Mouse (Mus musculus) midbrain, embryonic 12.5 days (tissue): ENCODE data around the gene Morn4. TPM values are rescaled to one million over a fixed set of nuclear protein-coding genes. Genes with fewer than 3 reads are reported as not detected.
A peak's percentile ranks its signal among the peaks of the same experiment; 100 is the strongest.

Experiments
- ATAC-seq: fragments of 200-750 bp; cut with Nextera tagmentation; 2 replicates; pipeline ENCODE4 v1.8.0; 2017; ENCODE audit warnings: low read depth, moderate TSS enrichment, moderate library complexity; ENCODE audit not compliant: low FRiP score
- H3K27ac ChIP-seq: fragments of 300-500 bp; sonication (generic); replicated peaks from 2 replicates; pipeline ENCODE4 v1.5.1; 2016; ENCODE audit warnings: mild to moderate bottlenecking
- H3K27me3 ChIP-seq: fragments of 300-500 bp; sonication (generic); 2 replicates; pipeline ENCODE4 v1.6.1; 2016; ENCODE audit warnings: mild to moderate bottlenecking
- H3K36me3 ChIP-seq: fragments of 300-500 bp; sonication (generic); 2 replicates; pipeline ENCODE4 v1.6.1; 2016
- H3K4me1 ChIP-seq: fragments of 300-500 bp; sonication (generic); 2 replicates; pipeline ENCODE4 v1.6.1; 2016
- H3K4me2 ChIP-seq: fragments of 300-500 bp; sonication (generic); replicated peaks from 2 replicates; pipeline ENCODE4 v1.6.1; 2016; ENCODE audit warnings: mild to moderate bottlenecking, moderate library complexity
- H3K4me3 ChIP-seq: fragments of 300-500 bp; sonication (generic); 2 replicates; pipeline ENCODE4 v1.5.1; 2016; ENCODE audit warnings: mild to moderate bottlenecking
- H3K9ac ChIP-seq: fragments of 300-500 bp; sonication (generic); replicated peaks from 2 replicates; pipeline ENCODE4 v1.6.1; 2016; ENCODE audit warnings: mild to moderate bottlenecking, moderate library complexity
- H3K9me3 ChIP-seq: fragments of 300-500 bp; sonication (generic); 2 replicates; pipeline ENCODE4 v1.6.1; 2016; ENCODE audit warnings: mild to moderate bottlenecking
- WGBS: fragments of 180-500 bp; shearing (Covaris S2); methylation state at CpG from one replicate; pipeline ENCODE4 v1.1.7; 2016; 5-methylcytosine and 5-hydroxymethylcytosine counted together
- polyA plus RNA-seq: library from polyadenylated mRNA; unstranded; fragments of >200 nt; fragmentation: Nextera tagmentation; extraction: Ambion mirVana; gene quantifications from 2 replicates; pipeline ENCODE4 v1.2.1, GENCODE M21; 2016

Gene Morn4
- 73.5 and 80.5 TPM in 2 replicates for polyA plus RNA-seq

DNA sequence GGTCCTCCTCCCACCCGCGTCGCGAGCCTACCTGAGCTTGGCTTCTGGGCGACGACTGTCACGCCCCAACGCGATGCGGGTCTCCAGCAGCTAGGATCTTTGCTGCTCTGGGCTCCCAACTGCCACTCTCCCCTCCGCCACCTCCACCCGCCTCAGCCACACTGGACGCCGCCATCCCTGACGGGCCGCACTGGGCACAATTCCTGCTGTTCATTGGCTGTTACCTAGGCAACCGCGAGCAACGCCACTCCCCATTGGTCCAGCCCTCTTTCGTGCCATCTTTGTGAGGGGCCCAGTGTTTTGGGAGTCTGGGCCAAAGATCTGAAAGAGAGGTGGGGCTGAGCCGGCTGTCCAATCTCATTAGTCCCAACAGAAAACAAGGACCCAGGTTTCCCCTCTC lies at the start of gene Morn4:
Gene Morn4 (minus strand): TSS at position 192 of the 400 bp plus-strand sequence.
- Histone ChIP-seq H3K9ac (peak within 1 kb of the TSS; percentile 81), H3K4me2 (peak within 1 kb of the TSS; percentile 92), H3K4me3 (peak within 1 kb of the TSS; percentile 82), H3K36me3 (no peaks in the 10 kb centered on the region), H3K27ac (peak within 1 kb of the TSS; percentile 70), H3K9me3 (no peaks in the 10 kb centered on the region), H3K4me1 (peaks cover 16% of the 10 kb centered on the region), H3K27me3 (no peaks in the 10 kb centered on the region)
- ATAC-seq, result peak; percentile 84
- under 1% methylated on average over 21 of the region's 21 CpGs for WGBS

DNA sequence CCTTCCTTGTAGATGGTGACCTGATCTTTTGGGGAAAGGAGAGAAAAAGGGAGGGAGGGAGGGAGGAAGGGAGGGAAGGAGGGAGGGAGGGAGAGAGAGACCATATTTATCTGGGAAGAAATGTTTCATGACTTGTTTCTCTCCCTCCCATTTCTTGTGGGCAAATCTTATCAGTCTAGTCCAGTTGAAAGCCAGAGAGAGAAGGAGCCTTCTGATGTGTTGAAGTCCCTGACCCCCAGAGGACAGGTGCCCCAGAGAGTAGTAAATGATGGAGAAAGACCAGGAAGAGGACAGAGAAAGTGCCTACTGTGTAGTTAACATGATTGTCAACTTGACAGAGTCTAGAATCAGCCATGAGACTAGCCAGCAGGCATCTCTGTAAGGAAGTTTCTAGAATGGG lies 48.9 kb upstream of the Morn4 start:
- peaks cover 10% of the 10 kb centered on the region for H3K4me1 ChIP-seq
- H3K27me3 ChIP-seq, result peaks cover 10% of the 10 kb centered on the region
- H3K9me3 ChIP-seq, result no peaks in the 10 kb centered on the region
- no peaks in the 10 kb centered on the region for H3K36me3 ChIP-seq
- no peak for ATAC-seq
- H3K9ac ChIP-seq, result no peak overlapping the region
- no peak overlapping the region for H3K4me2 ChIP-seq
- H3K27ac ChIP-seq, result no peak overlapping the region
- H3K4me3 ChIP-seq, result no peak overlapping the region

DNA sequence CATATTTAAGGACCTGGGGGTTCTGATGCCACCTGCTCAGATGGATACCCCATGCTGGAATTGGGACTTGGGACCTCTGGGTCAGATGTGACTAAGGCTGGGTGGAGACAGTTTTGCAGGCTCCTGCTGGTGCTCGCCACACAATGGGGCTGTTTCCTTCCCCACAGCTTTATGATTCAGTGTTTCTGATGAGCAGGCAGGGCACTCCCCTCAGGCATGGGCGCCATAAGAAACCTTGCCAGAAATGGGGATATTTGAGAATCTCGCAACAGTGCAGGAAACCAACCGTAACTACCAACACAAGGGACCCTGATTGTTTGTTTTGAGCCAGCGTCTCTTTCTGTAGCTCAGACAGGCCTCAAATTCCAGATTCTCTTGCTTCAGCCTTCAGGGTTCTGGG lies 44.9 kb upstream of the Morn4 start:
- H3K27me3 ChIP-seq, result peaks cover 32% of the 10 kb centered on the region
- no peaks in the 10 kb centered on the region for H3K9me3 ChIP-seq
- H3K27ac ChIP-seq, result no peak overlapping the region
- no peaks in the 10 kb centered on the region for H3K36me3 ChIP-seq
- no peak overlapping the region for H3K4me2 ChIP-seq
- ATAC-seq, result no peak
- WGBS, result 74% methylated on average over 5 of the region's 5 CpGs
- H3K4me3 ChIP-seq, result no peak overlapping the region
- peaks cover 27% of the 10 kb centered on the region for H3K4me1 ChIP-seq
- no peak overlapping the region for H3K9ac ChIP-seq

DNA sequence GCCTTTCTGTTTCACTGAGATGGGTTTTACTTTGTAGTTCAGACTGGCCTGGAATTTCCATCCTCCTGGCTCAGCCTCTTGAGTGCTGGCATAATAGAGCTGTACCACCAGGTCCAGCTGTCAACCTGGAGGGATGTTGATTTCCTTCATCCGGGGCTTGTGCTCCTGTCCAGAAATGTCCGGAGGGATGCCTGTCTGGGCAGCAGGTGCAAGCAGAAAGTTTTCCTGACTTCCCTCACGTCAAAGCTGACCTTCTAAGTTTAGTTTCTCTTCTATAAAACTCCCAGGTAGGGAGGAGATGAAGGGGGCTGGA lies 44.1 kb upstream of the Morn4 start:
- ATAC-seq, result no peak
- H3K4me1 ChIP-seq, result peaks cover 25% of the 10 kb centered on the region
- H3K27ac ChIP-seq, result no peak overlapping the region
- H3K4me2 ChIP-seq, result 0 out of 2 replicates have a peak overlapping the region, but pooled peaks have one; percentile 97
- no peaks in the 10 kb centered on the region for H3K9me3 ChIP-seq
- H3K27me3 ChIP-seq, result peaks cover 32% of the 10 kb centered on the region
- no peaks in the 10 kb centered on the region for H3K36me3 ChIP-seq
- no peak overlapping the region for H3K4me3 ChIP-seq
- H3K9ac ChIP-seq, result no peak overlapping the region
- WGBS, result 72% methylated on average over 3 of the region's 3 CpGs

DNA sequence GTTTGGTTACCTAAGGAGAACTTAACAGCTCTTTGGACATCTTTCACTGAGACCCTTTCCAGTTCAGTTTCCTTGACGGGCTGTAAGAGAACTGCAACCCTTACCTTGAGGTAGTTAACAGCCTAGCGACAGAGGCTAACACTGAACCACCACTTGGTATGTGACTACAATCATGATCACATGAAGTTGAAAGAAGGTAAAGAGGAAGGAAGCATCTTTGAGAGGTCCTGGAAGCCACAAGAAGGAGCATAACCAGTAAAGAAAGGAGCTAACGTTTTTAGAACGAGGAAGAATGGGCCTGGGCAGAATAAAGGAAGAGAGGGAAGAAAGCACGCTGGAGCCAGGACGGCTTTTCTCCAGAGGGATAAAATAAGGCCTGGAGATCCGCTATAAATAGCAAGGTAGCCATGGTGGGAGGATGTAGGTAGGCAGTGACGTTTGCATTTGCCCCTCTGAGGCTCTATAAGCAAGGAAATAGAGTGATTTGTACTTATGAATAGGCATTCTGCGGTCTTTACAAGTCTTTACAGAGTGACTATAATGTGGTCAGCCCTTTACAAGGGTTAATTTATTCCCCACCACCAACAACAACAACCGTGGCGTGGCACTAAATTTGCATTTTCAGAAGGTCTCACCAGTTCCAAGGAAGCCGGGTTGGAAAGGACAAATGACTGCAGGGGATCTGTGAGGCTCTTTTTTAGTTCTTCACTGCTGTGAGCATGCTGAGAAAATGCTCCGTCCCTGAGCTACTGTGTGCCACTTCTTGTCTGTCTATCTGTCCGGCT lies 43.5 kb upstream of the Morn4 start:
- Histone ChIP-seq H3K9me3 (no peaks in the 10 kb centered on the region), H3K9ac (no peak overlapping the region), H3K36me3 (no peaks in the 10 kb centered on the region; the same call in 1 of the 2 replicates), H3K4me1 (peaks cover 25% of the 10 kb centered on the region), H3K27me3 (peaks cover 32% of the 10 kb centered on the region), H3K27ac (peak overlapping the region; percentile 50), H3K4me3 (peak overlapping the region; percentile 61), H3K4me2 (peak overlapping the region; percentile 97)
- 27% methylated on average over 14 of the region's 14 CpGs for WGBS
- peak; percentile 16 for ATAC-seq

DNA sequence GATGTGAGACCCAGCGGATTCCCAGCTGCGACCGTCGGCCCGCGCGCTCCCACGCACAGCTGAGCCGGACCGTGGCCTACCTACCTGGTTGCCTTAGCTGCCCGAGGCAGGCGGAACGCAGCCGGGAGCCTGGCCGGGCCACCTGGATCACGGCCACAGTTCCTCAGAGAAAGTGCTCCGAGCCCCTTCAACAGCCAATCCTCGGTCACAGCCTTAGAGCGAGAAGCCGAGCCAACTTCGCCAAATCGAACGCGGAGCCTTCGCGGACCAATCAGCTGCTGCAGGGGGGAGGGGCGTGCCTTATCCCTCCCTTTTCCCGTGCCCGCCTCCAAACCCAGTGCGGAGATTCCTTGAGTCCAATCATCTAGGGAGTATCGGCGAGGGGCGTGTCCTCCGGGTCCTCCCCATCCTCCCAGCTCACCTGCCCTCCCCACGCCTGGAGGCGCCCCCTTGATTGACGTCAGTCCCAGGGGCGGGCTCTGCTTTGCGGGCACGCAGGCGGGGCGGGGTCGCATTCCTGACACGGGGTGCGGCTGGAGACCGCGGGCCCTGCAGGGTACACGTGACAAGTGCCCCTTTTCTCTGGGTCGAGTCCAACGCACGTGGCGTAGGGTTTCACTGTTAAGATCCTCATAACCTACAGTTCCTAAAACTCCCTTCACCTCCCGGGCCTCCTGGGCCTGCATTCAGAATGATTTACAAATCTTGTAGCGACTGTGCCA lies 42.8 kb upstream of the Morn4 start, which contains the start of gene Avpi1:
Gene Avpi1 (minus strand): TSS at position 273 of the 722 bp plus-strand sequence.
- H3K36me3 ChIP-seq, result no peaks in the 10 kb centered on the region; the same call in 1 of the 2 replicates
- peaks cover 25% of the 10 kb centered on the region for H3K4me1 ChIP-seq
- H3K9ac ChIP-seq, result peak within 1 kb of the TSS; percentile 73
- peak within 1 kb of the TSS; percentile 97 for H3K4me2 ChIP-seq
- ATAC-seq, result peak; percentile 97
- H3K27ac ChIP-seq, result peak within 1 kb of the TSS; percentile 50
- peaks cover 32% of the 10 kb centered on the region for H3K27me3 ChIP-seq
- H3K4me3 ChIP-seq, result peak within 1 kb of the TSS; percentile 61
- under 1% methylated on average over 54 of the region's 54 CpGs for WGBS
- H3K9me3 ChIP-seq, result no peaks in the 10 kb centered on the region

DNA sequence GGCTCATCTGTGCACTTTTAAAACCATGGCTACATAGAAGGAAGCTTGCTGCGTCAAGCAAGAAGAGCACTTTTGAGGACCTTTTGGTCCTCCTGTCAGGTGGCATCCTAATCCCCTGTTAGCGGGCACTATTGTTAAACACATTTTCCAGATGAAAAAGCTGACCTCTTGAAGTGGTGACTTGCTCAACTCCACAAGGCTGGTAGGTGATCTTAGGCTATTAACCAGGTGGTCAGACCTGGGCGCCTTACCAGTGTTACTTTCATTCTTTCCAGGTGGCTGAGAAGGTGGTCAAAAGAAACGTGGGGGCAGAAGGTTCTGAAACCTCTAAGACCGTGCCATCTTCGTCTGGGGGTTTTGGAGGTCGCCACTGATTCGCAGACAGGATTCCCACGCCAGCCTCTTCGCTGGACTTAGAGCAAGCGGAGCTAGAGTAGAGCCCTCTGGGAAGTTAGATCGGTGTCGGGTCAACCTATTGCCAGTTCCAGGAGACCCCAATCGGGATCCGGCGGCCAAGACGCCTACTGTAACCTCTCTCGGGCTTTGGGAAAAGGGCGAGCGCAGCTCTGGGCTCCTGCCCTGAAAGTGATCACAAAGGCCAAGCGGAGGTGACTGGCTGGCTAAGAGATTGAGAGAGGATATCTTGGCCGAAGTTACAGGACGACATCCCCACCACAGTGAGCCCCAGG lies 42.0 kb upstream of the Morn4 start:
- 4% methylated on average over 23 of the region's 23 CpGs for WGBS
- no peak for ATAC-seq
- H3K36me3 ChIP-seq, result no peaks in the 10 kb centered on the region; the same call in 1 of the 2 replicates

DNA sequence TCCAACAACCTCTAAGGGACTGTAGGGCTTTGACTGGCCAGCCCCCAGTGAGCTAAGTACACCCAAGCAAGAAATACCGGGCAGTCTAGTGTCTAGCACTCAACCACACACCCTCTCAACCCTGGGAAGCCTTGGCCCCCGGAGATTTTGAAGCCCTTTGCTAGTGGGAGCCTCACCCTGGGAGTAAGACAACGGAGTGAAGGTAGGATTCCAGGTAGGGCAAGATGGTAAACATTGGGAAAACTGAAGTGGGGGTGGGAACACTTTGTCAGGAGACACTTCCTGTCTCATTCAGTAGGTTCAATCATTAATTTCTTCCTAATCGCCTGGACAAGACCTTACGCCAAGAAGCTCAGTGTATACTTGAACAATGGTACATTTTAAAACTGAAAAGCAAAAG lies 40.9 kb upstream of the Morn4 start:
- no peak for ATAC-seq
- peaks cover 5% of the 10 kb centered on the region; the same call in 1 of the 2 replicates for H3K36me3 ChIP-seq
- 91% methylated on average over 5 of the region's 5 CpGs for WGBS
- no peaks in the 10 kb centered on the region for H3K9me3 ChIP-seq
- H3K4me1 ChIP-seq, result peaks cover 25% of the 10 kb centered on the region
- no peak overlapping the region for H3K27ac ChIP-seq
- no peak overlapping the region for H3K4me3 ChIP-seq
- no peak overlapping the region for H3K9ac ChIP-seq
- no peak overlapping the region for H3K4me2 ChIP-seq
- H3K27me3 ChIP-seq, result peaks cover 32% of the 10 kb centered on the region

More for the DNA sequence above, 42.0 kb upstream of the Morn4 start:
- H3K27ac ChIP-seq, result no peak overlapping the region
- H3K4me2 ChIP-seq, result peak overlapping the region; percentile 97
- H3K4me3 ChIP-seq, result peak overlapping the region; percentile 61
- H3K27me3 ChIP-seq, result peaks cover 32% of the 10 kb centered on the region
- H3K4me1 ChIP-seq, result peaks cover 25% of the 10 kb centered on the region
- H3K9ac ChIP-seq, result peak overlapping the region; percentile 73
- no peaks in the 10 kb centered on the region for H3K9me3 ChIP-seq

DNA sequence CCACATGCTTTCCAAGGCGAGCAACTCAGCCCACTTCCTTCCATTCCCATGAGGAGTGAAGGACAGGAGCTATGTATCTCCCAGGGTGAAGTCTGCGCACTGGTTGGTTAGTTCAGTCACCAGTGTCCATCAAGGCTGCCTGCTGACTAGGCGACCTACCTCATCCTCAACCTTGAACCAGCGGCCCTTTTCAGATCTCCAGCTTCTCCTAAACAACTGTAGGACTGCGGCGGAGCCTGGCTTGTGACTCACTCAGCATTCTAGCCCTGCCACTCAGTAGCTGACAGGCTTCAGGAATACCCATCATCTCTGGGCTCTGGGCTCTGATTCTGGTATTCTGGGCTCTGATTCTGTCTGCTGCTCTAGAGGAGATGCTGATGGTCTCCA lies 40.1 kb upstream of the Morn4 start:
- no peak for ATAC-seq
- H3K27me3 ChIP-seq, result peaks cover 30% of the 10 kb centered on the region
- H3K27ac ChIP-seq, result no peak overlapping the region
- H3K9me3 ChIP-seq, result no peaks in the 10 kb centered on the region
- H3K36me3 ChIP-seq, result peaks cover 11% of the 10 kb centered on the region
- H3K4me1 ChIP-seq, result peaks cover 24% of the 10 kb centered on the region
- H3K4me3 ChIP-seq, result no peak overlapping the region
- H3K4me2 ChIP-seq, result no peak overlapping the region
- H3K9ac ChIP-seq, result no peak overlapping the region
- 92% methylated on average over 6 of the region's 6 CpGs for WGBS

DNA sequence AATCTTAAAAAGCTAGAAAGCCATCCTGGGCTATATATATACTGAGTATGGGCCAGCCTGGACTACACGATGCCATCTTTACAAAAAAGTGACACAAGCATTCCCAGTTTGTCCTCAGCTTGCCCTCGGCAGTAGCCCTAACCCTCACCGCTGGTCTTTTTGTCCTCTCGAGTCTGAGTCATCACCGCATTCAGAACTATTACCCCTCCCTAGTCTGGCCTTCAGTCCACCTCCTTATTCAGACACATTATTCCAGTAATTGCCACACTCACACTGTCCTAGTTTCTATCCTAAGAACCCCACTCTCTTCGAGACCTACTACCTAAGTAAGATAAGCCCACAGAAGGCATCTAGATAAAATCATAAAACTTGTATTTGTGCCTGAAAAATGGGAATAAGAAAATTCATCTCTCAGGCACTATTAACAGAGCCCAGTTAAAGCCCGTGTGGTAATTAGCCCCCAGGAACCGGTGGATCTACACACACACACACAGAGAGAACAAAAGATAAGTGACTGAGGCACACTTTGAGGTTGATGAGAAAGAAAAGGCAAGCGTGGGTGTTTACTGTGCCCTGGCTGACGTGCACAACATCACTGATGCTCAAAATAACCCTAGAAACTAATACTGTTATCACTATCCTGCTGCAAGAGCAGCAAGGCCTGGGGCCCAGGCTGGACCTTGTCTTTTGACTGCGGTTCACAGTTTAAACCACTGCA lies 39.5 kb upstream of the Morn4 start:
- peaks cover 17% of the 10 kb centered on the region for H3K36me3 ChIP-seq
- H3K9ac ChIP-seq, result no peak overlapping the region
- 83% methylated on average over 11 of the region's 11 CpGs for WGBS
- ATAC-seq, result no peak
- no peak overlapping the region for H3K4me2 ChIP-seq
- no peak overlapping the region for H3K4me3 ChIP-seq
- no peak overlapping the region for H3K27ac ChIP-seq
- H3K4me1 ChIP-seq, result peaks cover 21% of the 10 kb centered on the region
- no peaks in the 10 kb centered on the region for H3K9me3 ChIP-seq
- H3K27me3 ChIP-seq, result peaks cover 27% of the 10 kb centered on the region; the same call in 1 of the 2 replicates

DNA sequence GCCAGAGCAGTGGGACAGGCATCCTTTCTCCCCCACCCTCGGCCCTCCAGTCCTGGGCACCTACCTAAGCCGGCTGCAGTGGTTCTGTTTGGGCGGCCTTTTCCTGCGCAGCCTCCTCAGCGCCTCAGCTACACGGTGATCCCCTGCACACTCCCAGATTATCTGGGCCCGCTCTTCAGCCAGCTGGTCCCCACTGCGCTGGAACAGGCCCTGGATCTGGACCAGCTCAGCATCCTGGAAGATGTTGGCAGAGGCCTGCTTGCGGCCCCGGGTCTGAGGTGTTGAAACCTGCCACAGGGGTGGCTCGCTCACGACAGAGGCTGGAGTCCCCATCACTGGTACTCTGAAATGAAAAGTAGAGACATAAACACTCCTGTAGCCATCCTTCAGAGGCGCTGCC lies 38.5 kb upstream of the Morn4 start:
- no peak for ATAC-seq
- peaks cover 18% of the 10 kb centered on the region; the same call in 1 of the 2 replicates for H3K27me3 ChIP-seq
- H3K4me1 ChIP-seq, result peaks cover 15% of the 10 kb centered on the region
- 85% methylated on average over 13 of the region's 13 CpGs for WGBS
- no peak overlapping the region for H3K4me3 ChIP-seq
- H3K27ac ChIP-seq, result no peak overlapping the region
- H3K9ac ChIP-seq, result no peak overlapping the region
- H3K36me3 ChIP-seq, result peaks cover 26% of the 10 kb centered on the region
- H3K9me3 ChIP-seq, result no peaks in the 10 kb centered on the region
- no peak overlapping the region for H3K4me2 ChIP-seq
